Mouse (Mus musculus) WW6 (cell line): ENCODE measurements around the gene Lgr4.

ENCODE experiments used
- DNase-seq: peaks from one replicate; pipeline ENCODE4 v3.0.0-alpha.2; 2013; ENCODE audit warnings: low read depth, low spot score

Gene Lgr4

DNA sequence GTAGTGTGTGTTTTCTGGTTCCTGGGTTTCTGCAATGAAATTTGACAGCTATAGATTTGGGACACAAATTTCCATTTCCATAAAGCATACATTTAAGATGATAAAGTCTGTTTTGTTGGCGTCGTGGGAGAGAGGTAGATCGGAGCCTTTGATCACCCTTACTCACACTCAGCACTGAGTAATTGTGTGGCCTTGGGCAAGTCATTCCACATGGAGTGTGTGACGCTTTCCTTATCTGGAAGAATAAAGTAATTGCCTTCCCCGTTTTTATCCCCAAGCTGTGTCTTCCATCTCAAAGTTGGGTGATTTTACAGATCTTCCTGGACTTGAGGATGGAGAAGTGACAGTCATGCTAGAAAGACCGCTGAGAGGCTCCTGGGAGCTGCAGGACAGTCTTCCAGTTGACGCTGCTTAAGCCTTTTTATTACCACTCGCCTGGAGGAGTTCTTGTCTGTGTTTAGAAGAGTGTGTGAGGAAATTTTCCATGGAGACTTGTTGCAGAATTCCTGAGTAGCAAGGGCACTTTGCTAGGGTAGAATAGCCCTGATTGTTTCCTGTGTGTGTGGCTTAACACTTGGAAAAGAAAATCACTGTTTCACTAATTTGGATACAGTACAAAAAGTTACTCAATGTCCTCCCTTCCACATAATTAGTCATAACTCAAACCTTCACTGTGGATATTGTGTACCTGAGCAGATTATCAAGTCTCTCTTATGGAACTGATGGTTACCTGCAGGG is 4.0 kb downstream of the Lgr4 start:
- DNase-seq = no peak

DNA sequence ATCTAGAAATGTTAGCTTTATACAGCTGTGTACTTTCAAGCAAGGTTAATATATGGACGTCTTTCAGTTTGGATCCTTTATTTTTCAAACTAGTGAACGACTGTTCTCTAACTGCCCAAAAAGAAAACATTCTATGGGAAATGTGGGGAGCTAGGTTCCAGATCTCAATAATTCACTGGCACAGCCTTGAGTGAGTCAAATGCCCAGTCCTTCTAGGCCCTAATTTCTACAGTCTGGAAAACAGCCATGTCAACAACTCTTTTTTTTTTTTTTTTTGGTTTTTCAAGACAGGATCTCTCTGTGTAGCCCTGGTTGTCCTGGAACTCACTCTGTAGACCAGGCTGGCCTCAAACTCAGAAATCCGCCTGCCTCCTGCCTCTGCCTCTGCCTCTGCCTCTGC is 4.9 kb downstream of the Lgr4 start:
- no peak for DNase-seq

DNA sequence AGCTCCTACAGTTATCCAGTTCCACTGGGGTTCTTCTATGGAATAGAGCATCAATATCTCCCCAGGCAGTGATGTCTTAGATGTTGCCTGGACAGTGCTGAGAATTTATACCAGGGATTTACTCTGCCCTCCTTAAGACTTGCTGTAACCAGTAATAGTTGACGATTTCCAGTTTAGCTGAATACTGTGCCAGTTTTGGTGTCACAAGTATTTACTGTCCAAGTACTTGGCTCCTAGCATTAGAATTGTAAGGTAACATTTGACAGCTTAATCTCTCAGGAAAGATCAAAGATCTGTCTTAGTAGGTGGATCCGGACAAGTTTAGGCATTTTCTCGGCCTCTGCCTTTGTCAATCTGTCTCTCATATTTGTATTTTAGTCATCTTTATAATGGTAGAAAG is 5.6 kb downstream of the Lgr4 start:
- DNase-seq = no peak

DNA sequence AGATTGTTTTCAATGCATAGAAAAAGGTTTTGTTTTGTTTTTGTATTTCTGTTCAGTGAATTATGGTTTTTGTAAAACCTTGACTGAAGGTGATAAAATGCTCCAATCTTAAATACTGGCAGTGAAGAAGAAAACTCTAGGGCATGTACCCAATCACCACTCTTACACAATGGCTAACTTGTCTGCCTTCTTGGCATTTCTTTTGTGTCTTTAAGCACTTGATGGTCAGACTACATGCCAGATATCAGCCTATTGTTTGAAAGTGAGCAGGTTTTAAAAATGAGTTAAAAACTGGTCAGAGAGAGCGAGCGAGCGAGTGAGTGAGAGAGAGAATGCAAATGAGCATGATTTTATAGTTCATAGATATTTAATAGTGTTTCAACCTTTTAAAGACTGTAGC is 6.5 kb downstream of the Lgr4 start:
- no peak for DNase-seq

DNA sequence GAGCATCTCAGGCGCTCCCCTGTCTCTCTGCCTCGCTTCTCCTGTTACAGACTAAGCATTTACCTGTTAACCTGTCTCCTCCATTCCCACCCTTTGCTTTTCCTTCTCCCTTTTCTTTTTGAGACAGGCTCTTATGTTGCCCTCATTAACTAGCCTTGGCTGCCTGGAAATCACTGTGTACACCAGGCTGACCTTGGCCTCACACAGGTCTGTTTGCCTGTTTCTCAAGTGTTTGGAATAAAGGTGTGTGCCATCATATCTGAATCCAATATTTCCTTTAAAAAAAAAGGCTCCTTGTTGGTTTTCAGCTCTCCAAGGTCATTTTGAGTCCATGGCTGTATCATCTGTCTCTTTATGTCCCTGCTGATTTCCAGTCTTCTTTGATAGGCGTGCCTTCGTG is 9.5 kb downstream of the Lgr4 start:
- DNase-seq = no peak

DNA sequence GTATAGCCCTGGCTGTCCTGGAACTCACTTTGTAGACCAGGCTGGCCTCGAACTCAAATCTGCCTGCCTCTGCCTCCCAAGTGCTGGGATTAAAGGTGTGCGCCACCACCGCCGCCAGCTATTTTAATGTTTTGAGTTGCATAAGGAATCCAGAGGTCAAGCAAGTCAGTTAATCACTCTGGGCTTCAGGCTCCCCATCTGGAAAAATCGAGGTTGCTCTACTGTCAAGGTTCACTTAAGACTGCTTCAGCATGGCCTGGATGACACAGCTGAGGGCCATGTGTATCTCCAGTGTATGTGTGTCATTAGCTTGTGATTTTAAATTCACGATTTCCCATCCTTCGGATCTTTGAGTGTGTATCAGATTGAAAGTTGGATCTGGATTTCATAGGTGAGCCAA is 10.0 kb downstream of the Lgr4 start:
- DNase-seq = no peak

DNA sequence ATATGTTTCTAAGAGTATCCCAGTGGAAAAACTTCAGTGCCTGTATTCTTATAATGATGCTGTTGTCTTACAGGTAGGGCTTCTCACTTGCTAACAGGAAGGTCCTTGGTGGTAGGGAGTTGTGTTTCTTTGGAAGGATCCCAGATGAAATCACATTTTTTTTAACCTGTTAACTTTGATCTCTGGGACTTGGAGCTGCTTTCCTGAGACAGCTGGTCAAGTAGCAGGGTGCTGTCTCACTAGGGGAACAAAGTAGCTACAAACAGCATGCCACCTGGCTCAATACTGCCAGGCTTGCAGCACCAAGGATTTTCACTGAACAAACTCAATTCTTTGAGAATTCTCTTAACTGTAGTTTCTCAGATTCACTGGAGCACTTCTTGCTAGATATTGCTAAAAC is 10.4 kb downstream of the Lgr4 start:
- DNase-seq = no peak

DNA sequence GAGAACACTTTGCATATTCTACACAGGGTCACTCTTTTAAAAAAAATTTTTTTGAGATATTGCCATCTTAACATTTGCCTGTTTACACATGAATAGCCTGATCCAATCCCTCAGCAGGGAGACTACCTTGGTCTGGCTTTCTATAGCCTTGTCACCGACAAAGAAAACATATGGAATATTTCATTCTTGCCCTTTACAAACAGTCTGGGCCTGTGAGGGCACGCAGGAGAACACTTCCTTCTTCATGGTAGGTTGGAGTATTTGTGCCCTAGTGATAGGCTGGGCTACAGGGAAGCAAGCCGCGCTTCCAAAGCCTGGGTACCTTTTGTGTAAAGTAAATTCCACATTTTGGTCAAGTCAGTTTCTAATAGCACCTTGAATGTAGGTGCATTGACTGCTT is 11.3 kb downstream of the Lgr4 start:
- DNase-seq = no peak

DNA sequence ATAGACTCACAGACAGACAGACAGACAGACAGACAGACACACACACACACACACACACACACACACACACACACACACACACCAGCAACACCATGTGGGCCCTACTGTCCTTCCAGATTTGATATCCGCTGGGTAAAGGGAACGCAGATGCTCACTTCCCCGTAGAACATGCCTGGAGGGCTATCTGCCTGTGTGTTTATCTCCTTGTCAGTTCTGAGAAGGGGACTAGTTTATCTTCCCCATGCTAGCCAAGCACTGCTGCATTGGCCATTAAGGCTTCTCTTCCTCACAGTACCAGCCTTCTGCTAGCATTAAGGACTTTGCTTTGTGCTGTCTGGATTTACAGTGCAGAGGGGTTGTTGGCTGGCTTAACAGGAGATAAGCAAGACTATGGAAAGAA is 11.8 kb downstream of the Lgr4 start:
- DNase-seq = no peak

DNA sequence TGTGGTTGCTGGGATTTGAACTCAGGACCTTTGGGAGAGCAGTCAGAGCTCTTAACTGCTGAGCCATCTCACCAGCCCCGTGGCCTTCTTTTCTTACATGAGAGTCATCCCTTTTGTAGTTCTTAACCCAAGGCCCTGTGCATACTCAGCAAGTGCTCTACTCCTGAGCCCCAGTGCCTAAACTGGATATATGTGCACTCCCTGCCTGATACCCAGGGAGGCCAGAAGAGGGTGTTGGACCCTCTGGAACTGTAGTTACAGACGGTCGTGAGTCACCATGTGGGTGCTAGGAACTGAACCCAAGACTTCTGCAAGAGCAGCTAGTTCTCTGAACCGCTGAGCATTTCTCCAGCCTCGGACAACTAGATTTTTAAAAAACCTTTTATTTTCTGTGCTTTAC is 12.9 kb downstream of the Lgr4 start:
- DNase-seq = no peak

DNA sequence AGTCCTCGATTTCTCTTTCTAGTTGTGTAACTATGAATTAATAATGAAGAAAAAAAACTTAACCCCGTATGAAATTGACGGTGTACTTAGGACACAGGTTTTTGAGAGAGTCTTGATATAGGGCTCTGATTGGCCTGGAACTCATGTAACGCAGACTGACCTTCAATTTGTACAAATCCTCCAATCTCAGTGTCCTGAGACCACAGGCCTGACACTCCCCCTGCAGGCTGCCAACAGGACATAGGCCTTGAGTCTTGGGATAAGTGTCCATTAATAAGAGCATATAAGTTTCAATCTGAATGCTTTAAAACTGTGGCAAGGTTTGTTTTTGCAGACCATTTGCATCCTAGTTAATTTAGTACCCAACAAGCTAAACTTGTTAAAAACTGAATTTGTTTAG is 13.3 kb downstream of the Lgr4 start:
- DNase-seq = no peak

DNA sequence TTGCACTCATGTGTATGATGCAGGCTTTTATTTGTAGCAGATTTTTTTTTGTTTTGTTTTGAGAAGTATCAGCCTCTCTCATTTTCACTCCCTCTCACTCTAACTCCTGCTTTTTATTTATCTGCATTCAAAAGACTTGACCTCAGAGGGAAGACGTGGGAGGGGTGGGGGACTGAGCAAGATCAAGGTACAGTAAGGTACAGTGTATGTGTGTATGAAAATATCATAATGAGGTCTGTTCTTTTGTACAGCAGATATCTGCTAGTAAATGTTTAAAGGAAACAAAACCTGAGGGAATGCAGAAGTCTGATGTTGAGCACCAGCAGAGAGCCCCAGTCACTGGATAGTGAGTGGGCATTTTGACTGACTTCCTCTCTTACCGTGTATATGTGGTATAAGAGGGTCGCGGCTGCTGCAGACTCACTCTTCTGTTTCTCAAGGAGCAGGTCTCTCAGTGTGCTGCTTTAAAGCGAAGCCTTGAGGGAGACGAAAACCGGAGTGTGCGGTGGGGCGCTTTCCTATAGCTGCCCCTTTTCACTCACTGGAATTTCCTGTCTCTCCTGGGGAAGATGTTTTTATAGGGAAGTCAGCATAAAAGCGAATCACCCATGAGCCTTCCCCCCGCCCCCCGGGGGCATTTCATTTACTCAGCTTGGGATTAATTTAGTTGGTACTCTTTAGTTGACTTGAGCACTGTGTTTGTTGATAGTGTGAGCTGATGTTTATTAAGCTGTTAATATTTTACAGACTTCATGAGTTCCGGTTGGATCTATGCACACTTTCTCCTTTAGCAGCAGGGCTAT is 14.7 kb downstream of the Lgr4 start:
- no peak for DNase-seq

DNA sequence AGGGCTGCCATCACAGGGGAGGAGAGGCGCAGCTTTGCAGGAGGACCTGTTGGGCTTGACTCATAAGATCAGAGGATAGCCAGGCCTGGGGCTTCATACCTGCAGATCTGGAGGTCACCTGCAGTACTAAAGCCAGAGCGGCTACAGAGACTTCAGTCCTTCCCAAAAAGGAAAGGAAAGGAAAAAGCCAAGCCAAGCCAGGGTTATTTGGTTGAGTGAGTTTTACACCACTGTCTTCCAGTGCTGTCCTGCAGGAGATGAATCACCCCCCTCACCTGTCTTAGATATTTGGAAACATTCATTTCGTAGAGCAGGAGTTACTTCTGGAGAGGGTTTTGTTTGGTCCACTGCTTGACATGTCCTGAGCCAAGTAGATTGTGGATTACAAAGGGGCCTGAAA is 15.7 kb downstream of the Lgr4 start:
- no peak for DNase-seq

DNA sequence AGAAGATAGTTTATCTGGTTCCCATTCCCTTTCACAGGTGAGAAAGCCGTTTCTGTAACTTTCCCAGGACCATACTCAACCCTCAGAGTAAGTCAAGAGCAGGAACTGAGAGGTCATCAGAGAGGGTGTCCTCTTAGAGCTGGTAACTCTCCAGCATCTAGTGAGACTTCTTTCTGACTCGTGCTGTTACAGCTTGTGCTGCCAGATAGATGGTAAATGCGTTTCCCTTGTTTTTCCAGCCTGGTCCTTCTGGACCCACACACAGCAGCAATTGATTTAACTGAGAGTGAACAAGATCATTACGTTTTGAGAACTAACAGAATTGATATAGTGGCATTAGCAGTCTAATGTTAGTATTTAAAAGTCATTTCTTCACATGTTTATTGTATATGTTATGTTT is 16.6 kb downstream of the Lgr4 start:
- no peak for DNase-seq

DNA sequence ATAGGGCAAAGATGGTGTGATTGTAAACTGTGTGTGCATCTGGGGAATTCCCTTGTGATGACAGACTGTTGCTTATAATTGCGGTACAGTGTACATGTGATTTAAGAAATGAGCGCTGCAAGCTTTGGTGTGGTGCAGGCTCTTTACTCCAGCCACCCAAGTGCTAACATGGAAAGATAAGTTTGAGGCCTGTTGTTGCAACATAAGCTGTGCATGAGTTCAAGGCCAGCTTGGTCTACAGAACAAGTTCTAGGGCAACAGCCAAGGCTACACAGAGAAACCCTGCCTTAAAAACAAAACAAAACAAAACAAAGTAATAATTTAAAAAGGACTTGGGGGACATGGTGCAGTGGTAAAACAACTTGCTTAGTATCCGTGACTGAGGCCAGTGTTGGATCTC is 17.7 kb downstream of the Lgr4 start:
- no peak for DNase-seq

DNA sequence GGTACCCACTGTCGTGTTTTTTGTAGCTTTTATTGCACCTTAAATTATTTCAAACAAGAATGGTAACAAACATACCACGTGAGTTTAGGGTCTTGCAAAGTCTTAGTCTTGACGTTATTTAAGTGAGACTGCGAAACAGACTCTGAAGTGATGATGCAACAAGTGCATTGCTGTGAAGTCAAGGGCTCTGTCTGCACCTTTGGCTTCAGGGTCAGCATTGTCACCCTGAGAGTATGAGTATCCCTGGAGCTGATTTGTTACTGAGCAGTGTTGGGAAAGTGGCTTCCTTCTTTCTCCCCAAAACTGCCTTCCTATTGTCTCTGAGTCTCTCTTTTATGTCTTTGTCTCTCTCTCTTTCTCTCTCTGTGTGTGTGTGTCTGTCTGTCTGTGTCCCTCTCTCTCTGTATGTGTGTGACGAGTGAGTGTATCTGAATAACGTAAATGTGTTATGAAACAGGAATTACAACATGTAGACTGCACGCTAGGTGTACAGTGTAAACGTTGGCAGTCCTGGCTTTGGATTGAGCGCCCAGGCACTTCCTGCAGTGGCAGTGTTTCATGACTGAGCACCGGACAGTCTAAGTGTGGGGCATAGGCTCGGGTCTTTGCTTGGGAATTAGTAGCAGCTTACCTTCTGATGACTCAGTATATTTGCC is 18.4 kb downstream of the Lgr4 start:
- DNase-seq = no peak

DNA sequence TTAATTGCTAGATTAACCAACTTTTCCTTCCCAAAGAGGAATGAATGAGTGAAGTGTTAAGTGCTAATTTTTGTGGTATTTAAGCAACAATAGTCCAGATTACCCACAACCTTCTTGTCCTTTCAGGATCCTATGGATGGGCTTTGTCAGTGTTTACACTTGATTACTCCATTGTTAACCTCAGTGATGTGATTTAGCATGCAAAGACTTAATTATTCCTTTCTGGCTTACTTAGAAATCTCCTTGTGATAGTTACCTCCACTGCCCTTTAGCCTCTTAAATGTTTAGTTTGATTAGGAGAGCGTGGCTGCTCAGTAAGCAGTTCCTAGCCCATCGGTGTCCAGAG is 18.9 kb downstream of the Lgr4 start:
- no peak for DNase-seq

DNA sequence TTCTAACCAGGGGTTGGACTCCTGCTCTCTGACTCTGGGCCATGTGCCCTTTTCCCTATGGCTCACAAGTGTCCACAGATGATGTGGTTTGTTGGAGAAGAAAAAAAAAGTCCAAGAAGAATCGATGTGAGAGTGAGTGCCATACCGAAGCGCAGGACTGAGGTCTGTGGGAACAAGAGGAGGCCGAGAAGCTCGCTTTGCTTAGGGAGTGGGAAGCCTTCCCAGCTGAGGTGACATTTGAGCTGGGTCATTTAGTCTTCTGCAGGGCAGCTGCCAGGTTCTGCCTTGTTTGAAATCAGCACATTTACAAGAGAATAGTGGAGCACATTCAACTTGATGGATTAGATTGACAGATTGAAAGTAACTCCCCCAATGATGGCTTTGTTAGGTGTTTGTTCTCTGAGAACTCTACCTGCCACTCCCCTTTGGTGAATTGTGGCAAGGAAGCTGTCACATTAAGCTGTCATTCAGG is 24.6 kb downstream of the Lgr4 start:
- peak; percentile 52 for DNase-seq

DNA sequence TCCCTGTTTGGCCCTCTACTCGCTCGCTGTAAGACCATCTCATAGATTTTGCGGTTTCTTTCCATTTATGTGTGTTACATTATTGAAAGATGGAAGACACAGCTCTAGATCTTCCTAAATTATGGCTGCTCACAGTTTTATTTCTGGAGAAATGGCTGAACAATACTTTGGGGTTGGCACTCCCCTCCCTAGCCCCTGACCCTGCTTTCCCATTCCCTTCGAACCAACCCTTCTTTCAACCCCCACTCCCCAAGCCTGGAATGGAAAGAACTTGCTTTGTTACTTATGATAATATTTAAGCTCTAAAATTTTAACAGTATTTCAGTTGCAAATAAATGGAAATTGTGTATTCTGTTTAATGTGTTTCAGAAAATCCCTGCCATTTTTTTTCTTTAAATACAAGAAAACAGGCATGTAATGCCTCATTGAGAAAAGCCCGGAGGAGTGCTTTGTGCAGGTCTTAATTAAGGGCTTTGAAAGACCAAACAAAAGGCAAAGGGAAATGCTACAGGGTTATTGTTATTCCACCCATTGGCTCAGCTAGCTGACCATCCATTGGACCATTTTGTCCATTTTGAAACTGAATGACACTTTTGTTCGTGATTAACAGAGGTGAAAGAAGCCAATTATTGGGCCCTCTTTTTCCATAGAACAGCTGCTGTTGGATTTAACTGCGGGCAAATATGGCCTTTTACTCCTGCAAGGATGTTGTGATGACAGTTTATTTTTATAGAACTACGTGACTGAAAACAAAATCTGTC is 25.5 kb downstream of the Lgr4 start:
- no peak for DNase-seq

DNA sequence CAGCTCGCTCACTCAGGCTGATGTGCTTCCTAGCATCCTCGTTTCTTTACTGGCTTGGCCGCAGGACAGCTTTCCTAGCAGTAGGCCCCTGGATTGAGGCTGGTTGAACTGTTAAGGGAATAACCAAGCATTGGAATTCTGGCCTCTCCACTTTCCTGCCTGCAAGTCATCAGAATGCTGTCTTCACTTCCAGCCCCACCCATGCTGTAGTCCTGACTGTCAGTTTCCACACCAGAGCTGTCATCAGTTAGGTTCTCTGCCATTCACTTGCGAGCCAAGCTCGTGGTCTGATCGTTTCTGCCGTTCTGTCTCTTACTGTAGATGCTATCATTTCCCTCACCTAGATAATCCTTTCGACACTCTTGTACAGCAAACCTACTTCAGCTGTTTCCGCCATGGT is 27.5 kb downstream of the Lgr4 start:
- DNase-seq = no peak

DNA sequence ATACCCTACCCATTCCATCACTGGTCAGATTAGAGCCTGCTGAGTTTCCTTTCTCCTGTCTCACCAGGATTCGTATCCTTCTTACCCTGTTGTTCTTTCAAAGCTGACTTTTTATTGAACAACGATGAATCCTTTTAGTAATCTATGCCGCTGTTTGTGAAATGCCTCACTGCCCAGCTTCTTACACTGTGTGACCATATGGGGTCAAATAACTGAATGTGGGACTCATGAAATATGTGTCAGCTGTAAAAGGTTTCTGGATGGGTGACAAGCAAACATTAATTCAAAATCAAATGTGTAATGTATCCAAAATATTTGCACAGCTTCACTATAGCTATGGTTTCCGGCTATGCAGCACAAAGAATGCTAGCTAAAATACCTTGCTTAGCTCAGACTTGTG is 28.1 kb downstream of the Lgr4 start:
- no peak for DNase-seq

DNA sequence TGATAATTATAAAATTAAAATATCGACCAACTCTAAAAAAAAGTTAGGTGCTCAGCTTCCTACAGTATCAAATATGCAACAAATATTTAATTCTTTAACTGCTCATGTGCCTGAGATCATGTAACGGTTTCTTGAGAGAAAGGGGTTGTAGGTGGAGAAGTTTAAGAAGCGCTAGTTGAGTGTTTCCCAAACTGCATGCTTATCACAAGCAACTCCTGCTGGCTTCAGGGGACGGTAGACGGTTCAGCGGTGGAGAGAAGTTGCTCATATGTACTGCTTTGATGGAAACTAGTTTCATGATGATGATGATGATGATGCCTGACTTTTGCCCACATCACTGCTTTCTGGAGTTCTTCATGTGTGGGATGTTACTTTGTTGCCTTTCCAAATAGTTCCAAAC is 29.0 kb downstream of the Lgr4 start:
- no peak for DNase-seq
